9 mouse cellular contexts compared by ENCODE assay signal in the genomic region with DNA sequence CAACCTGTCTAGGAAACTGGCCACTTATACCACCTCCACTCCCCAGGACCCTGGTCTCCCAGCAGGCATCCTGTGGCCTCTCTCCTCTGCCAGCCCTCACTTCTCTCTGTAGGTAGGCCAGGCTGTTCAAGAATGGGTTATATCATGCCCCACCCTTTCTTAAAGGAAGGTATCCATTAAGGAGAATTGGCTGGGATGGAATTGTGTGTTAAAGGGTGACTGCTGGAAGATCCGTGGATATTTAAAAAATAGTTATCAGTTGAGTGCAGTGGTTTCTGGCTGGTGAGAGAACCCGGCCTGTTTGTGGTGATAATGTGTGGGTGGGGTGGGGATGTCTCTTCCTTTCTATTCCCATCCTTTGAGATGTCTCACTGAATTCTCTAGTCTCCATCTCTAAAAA. TPM values are rescaled to one million over a fixed set of nuclear protein-coding genes. Genes with fewer than 3 reads are reported as not detected.
DNase-seq lines count a peak whose midpoint lies in the region; ATAC-seq and TF ChIP-seq lines count a peak whose summit lies in the region.
"Had no signal": no experiment of that assay in that cellular context is flagged by ENCODE, and none has a peak within 500 bp of the region (broad histone marks: within the 10 kb centered on the region; RNA-seq: fewer than 3 reads in every experiment).

No protein-coding gene starts in this region.

- H3K9me3 ChIP-seq in hindbrain, embryonic 12.5 days (replicated peaks): no peaks in the 10 kb centered on the region
- no peaks in the 10 kb centered on the region for H3K9me3 ChIP-seq in hindbrain, embryonic 16.5 days (ENCODE audit: control insufficient read depth, low read length)
- H3K9me3 ChIP-seq in liver, embryonic 14.5 days (ENCODE audit: control insufficient read depth, low read length): no peaks in the 10 kb centered on the region
- H3K9me3 ChIP-seq: midbrain, embryonic 12.5 days had no signal

- no peak for ATAC-seq in hindbrain, embryonic 12.5 days (ENCODE audit: low FRiP score)
- ATAC-seq in hindbrain, embryonic 16.5 days: no peak
- ATAC-seq in erythroblast, adult 5-6 weeks (replicated peaks; ENCODE audit: low FRiP score, poor library complexity, severe bottlenecking): peak; percentile 65
- ATAC-seq in liver, embryonic 14.5 days (ENCODE audit: insufficient read depth): peak; percentile 59

- H3K4me3 ChIP-seq in hindbrain, embryonic 12.5 days: no peak overlapping the region
- H3K4me3 ChIP-seq in hindbrain, embryonic 16.5 days (ENCODE audit: low read length): no peak overlapping the region
- peak overlapping the region; percentile 92 to 98 for H3K4me3 ChIP-seq in liver, embryonic 14.5 days (ENCODE audit: insufficient read depth in 1 of 2, low read depth in 2 of 2, low read length in 2 of 2)

- 66% methylated on average over 2 of the region's 2 CpGs for WGBS in hindbrain, embryonic 12.5 days
- 70% methylated on average over 2 of the region's 2 CpGs for WGBS in hindbrain, embryonic 16.5 days
- WGBS in liver, embryonic 14.5 days (ENCODE audit: insufficient replicate concordance): 7% methylated on average over 2 of the region's 2 CpGs

- peak; percentile 94 for TF ChIP-seq EP300 in liver, embryonic 14.5 days (IDR thresholded peaks at IDR 0.05; ENCODE audit: low read depth)

- DNase-seq in MEL-GATA-1-ER (ENCODE audit: extremely low read depth, low read depth) (peak; percentile 74), adipocyte (ENCODE audit: low spot score) (no peak)
- peak; percentile 81 to 88 (median 84) for DNase-seq in liver, embryonic 14.5 days (ENCODE audit: low read depth in 3 of 3, low spot score in 3 of 3)
- no peak for DNase-seq in embryo, embryonic 10 days (ENCODE audit: low spot score)
- no peak for DNase-seq in urinary bladder, postnatal 10 days (ENCODE audit: low spot score)

- peaks cover 24% of the 10 kb centered on the region for H3K4me1 ChIP-seq in hindbrain, embryonic 12.5 days
- peaks cover 13% of the 10 kb centered on the region for H3K4me1 ChIP-seq in hindbrain, embryonic 16.5 days (ENCODE audit: control insufficient read depth, insufficient read depth, low read depth, low read length)
- peaks cover 51 to 59% of the 10 kb centered on the region in 2 experiments for H3K4me1 ChIP-seq in liver, embryonic 14.5 days (replicated peaks; ENCODE audit: control insufficient read depth in 2 of 2, insufficient read depth in 2 of 2, low read length in 1 of 2)

- peaks cover 11% of the 10 kb centered on the region for H3K36me3 ChIP-seq in hindbrain, embryonic 12.5 days
- H3K36me3 ChIP-seq in hindbrain, embryonic 16.5 days (ENCODE audit: control insufficient read depth, insufficient read depth, low read length): peaks cover 2% of the 10 kb centered on the region; the same call in 1 of the 2 replicates
- peaks cover 25% of the 10 kb centered on the region for H3K36me3 ChIP-seq in liver, embryonic 14.5 days (replicated peaks; ENCODE audit: control insufficient read depth, insufficient read depth, low read depth)

- no peak overlapping the region for H3K27ac ChIP-seq in hindbrain, embryonic 12.5 days
- H3K27ac ChIP-seq in hindbrain, embryonic 16.5 days (ENCODE audit: low read depth, low read length): no peak overlapping the region
- peak overlapping the region; percentile 99 for H3K27ac ChIP-seq in liver, embryonic 14.5 days

- TF ChIP-seq CTCF in liver, embryonic 14.5 days (IDR thresholded peaks at IDR 0.05; ENCODE audit: low read depth): no peak

- H3K4me2 ChIP-seq in hindbrain, embryonic 12.5 days (replicated peaks): peak overlapping the region; percentile 70; the same call in 1 of the 2 replicates
- no peak overlapping the region for H3K4me2 ChIP-seq in hindbrain, embryonic 16.5 days (ENCODE audit: low read length)
- H3K4me2 ChIP-seq in liver, embryonic 14.5 days (ENCODE audit: low read depth): peak overlapping the region; percentile 73

- H3K27me3 ChIP-seq in hindbrain, embryonic 12.5 days: no peaks in the 10 kb centered on the region
- H3K27me3 ChIP-seq in hindbrain, embryonic 16.5 days (replicated peaks; ENCODE audit: control insufficient read depth, insufficient read depth, low read length): no peaks in the 10 kb centered on the region
- H3K27me3 ChIP-seq in liver, embryonic 14.5 days (ENCODE audit: control insufficient read depth, insufficient read depth, low read length): no peaks in the 10 kb centered on the region
- H3K27me3 ChIP-seq: midbrain, embryonic 12.5 days had no signal

- H3K9ac ChIP-seq in hindbrain, embryonic 12.5 days: no peak overlapping the region
- H3K9ac ChIP-seq in hindbrain, embryonic 16.5 days (ENCODE audit: low read depth, low read length): no peak overlapping the region
- peak overlapping the region; percentile 88 for H3K9ac ChIP-seq in liver, embryonic 14.5 days (replicated peaks)

RNA-seq across cellular contexts. Expression of a gene that starts 1.6 kb away (rescaled TPM):
- polyA plus RNA-seq in hindbrain, embryonic 12.5 days (2016; fragmentation: Nextera tagmentation; extraction: Ambion mirVana): 49.3 and 54.1 TPM in 2 replicates
- polyA plus RNA-seq in hindbrain, embryonic 16.5 days (2015; fragmentation: Nextera tagmentation; extraction: Ambion mirVana): 39.6 and 41.0 TPM in 2 replicates
- total RNA-seq in erythroblast, adult 5-6 weeks (2015; ENCODE audit: low replicate concordance): 296 and 371 TPM in 2 replicates
- total RNA-seq in erythroblast, adult 5-6 weeks (2017; ENCODE audit: low replicate concordance): 714 and 945 TPM in 2 replicates
- polyA plus RNA-seq in liver, embryonic 14.5 days (2012; rRNA removed): 81.0 and 98.3 TPM in 2 replicates
- 18.2 and 20.7 TPM in 2 replicates for polyA plus RNA-seq in liver, embryonic 14.5 days (2014; fragmentation: Nextera tagmentation; extraction: Ambion mirVana)

RNA-seq across cellular contexts. Expression of a gene that starts 5.9 kb away (rescaled TPM):
- 27.6 and 30.6 TPM in 2 replicates for polyA plus RNA-seq in hindbrain, embryonic 12.5 days (2016; fragmentation: Nextera tagmentation; extraction: Ambion mirVana)
- 22.1 and 23.0 TPM in 2 replicates for polyA plus RNA-seq in hindbrain, embryonic 16.5 days (2015; fragmentation: Nextera tagmentation; extraction: Ambion mirVana)
- total RNA-seq in erythroblast, adult 5-6 weeks (2015; ENCODE audit: low replicate concordance): 33.0 and 66.5 TPM in 2 replicates
- 30.2 and 33.7 TPM in 2 replicates for total RNA-seq in erythroblast, adult 5-6 weeks (2017; ENCODE audit: low replicate concordance)
- polyA plus RNA-seq in liver, embryonic 14.5 days (2012; rRNA removed): 25.3 and 25.6 TPM in 2 replicates
- 36.0 and 37.2 TPM in 2 replicates for polyA plus RNA-seq in liver, embryonic 14.5 days (2014; fragmentation: Nextera tagmentation; extraction: Ambion mirVana)

RNA-seq across cellular contexts. Expression of a gene that starts 15.2 kb away (rescaled TPM):
- polyA plus RNA-seq in hindbrain, embryonic 12.5 days (2016; fragmentation: Nextera tagmentation; extraction: Ambion mirVana): 20.3 and 21.5 TPM in 2 replicates
- 54.8 and 62.7 TPM in 2 replicates for polyA plus RNA-seq in hindbrain, embryonic 16.5 days (2015; fragmentation: Nextera tagmentation; extraction: Ambion mirVana)
- total RNA-seq in erythroblast, adult 5-6 weeks (2015; ENCODE audit: low replicate concordance): 2.1 TPM in 1 of 2 replicates, not detected in the other
- 0.42 and 7.3 TPM in 2 replicates for total RNA-seq in erythroblast, adult 5-6 weeks (2017; ENCODE audit: low replicate concordance)
- polyA plus RNA-seq in liver, embryonic 14.5 days (2012; rRNA removed): 0.39 and 0.63 TPM in 2 replicates
- polyA plus RNA-seq in liver, embryonic 14.5 days (2014; fragmentation: Nextera tagmentation; extraction: Ambion mirVana): 0.71 and 0.77 TPM in 2 replicates

RNA-seq across cellular contexts. Expression of a gene that starts 43.2 kb away (rescaled TPM):
- polyA plus RNA-seq in hindbrain, embryonic 12.5 days (2016; fragmentation: Nextera tagmentation; extraction: Ambion mirVana): 12.4 and 14.0 TPM in 2 replicates
- polyA plus RNA-seq in hindbrain, embryonic 16.5 days (2015; fragmentation: Nextera tagmentation; extraction: Ambion mirVana): 6.2 and 8.4 TPM in 2 replicates
- total RNA-seq in erythroblast, adult 5-6 weeks (2015; ENCODE audit: low replicate concordance): 4.6 and 4.8 TPM in 2 replicates
- total RNA-seq in erythroblast, adult 5-6 weeks (2017; ENCODE audit: low replicate concordance): 14.9 and 17.8 TPM in 2 replicates
- polyA plus RNA-seq in liver, embryonic 14.5 days (2012; rRNA removed): 7.7 and 9.7 TPM in 2 replicates
- polyA plus RNA-seq in liver, embryonic 14.5 days (2014; fragmentation: Nextera tagmentation; extraction: Ambion mirVana): 7.8 and 9.5 TPM in 2 replicates

RNA-seq across cellular contexts. Expression of a gene that starts 43.3 kb away (rescaled TPM):
- 57.6 and 58.3 TPM in 2 replicates for polyA plus RNA-seq in hindbrain, embryonic 12.5 days (2016; fragmentation: Nextera tagmentation; extraction: Ambion mirVana)
- 29.0 and 35.7 TPM in 2 replicates for polyA plus RNA-seq in hindbrain, embryonic 16.5 days (2015; fragmentation: Nextera tagmentation; extraction: Ambion mirVana)
- 9.0 and 15.3 TPM in 2 replicates for total RNA-seq in erythroblast, adult 5-6 weeks (2015; ENCODE audit: low replicate concordance)
- 11.7 and 14.9 TPM in 2 replicates for total RNA-seq in erythroblast, adult 5-6 weeks (2017; ENCODE audit: low replicate concordance)
- polyA plus RNA-seq in liver, embryonic 14.5 days (2012; rRNA removed): 12.8 and 15.3 TPM in 2 replicates
- polyA plus RNA-seq in liver, embryonic 14.5 days (2014; fragmentation: Nextera tagmentation; extraction: Ambion mirVana): 17.9 and 19.1 TPM in 2 replicates

Comparison
In these comparisons a context has a peak if more than half of its experiments do, and no peak if none do; other contexts are left out.
1. ATAC-seq: peak in erythroblast, adult 5-6 weeks (single experiment) and liver, embryonic 14.5 days (single experiment); none in hindbrain, embryonic 12.5 days (single experiment) and hindbrain, embryonic 16.5 days (single experiment).
2. H3K4me3 ChIP-seq: peak in liver, embryonic 14.5 days (2 of 2); none in hindbrain, embryonic 12.5 days (single experiment) and hindbrain, embryonic 16.5 days (single experiment).
3. DNase-seq: peak in MEL-GATA-1-ER (single experiment) and liver, embryonic 14.5 days (3 of 3); none in adipocyte (single experiment), embryo, embryonic 10 days (single experiment) and urinary bladder, postnatal 10 days (single experiment).
4. RNA of a gene that starts 15.2 kb away (polyA plus RNA-seq): 54.8 to 62.7 TPM in hindbrain, embryonic 16.5 days and 20.3 to 21.5 TPM in hindbrain, embryonic 12.5 days; 0.39 to 0.77 TPM in liver, embryonic 14.5 days; every median in the first group is over 10 times any median in the second.